Mouse (Mus musculus) liver, embryonic 15.5 days (tissue): ENCODE measurements around the gene Vsx1. TPM values are rescaled to one million over a fixed set of nuclear protein-coding genes. Genes with fewer than 3 reads are reported as not detected.

Source experiments
- ATAC-seq: fragments of 200-750 bp; cut with Nextera tagmentation; 2 replicates; pipeline ENCODE4 v1.8.0; 2017; ENCODE audit warnings: moderate number of reproducible peaks, mild to moderate bottlenecking, moderate library complexity; ENCODE audit not compliant: insufficient read depth
- H3K27ac ChIP-seq: fragments of 300-500 bp; sonication (generic); replicated peaks from 2 replicates; pipeline ENCODE4 v1.5.1; 2015; ENCODE audit warnings: mild to moderate bottlenecking, inconsistent platforms
- H3K27me3 ChIP-seq: fragments of 300-500 bp; sonication (generic); 2 replicates; pipeline ENCODE4 v1.6.1; 2015; ENCODE audit warnings: mild to moderate bottlenecking, inconsistent platforms
- H3K36me3 ChIP-seq: fragments of 300-500 bp; sonication (generic); replicated peaks from 2 replicates; pipeline ENCODE4 v1.6.1; 2015; ENCODE audit warnings: moderate library complexity, mild to moderate bottlenecking, inconsistent platforms
- H3K4me1 ChIP-seq: fragments of 300-500 bp; sonication (generic); replicated peaks from 2 replicates; pipeline ENCODE4 v1.6.1; 2015; ENCODE audit warnings: inconsistent platforms
- H3K4me2 ChIP-seq: fragments of 300-500 bp; sonication (generic); 2 replicates; pipeline ENCODE4 v1.6.1; 2015; ENCODE audit warnings: moderate library complexity, mild to moderate bottlenecking, inconsistent platforms
- H3K4me3 ChIP-seq: fragments of 300-500 bp; sonication (generic); replicated peaks from 2 replicates; pipeline ENCODE4 v1.5.1; 2015; ENCODE audit warnings: mild to moderate bottlenecking, inconsistent platforms
- H3K9ac ChIP-seq: fragments of 300-500 bp; sonication (generic); 2 replicates; pipeline ENCODE4 v1.6.1; 2015; ENCODE audit warnings: moderate library complexity, mild to moderate bottlenecking, inconsistent platforms
- H3K9me3 ChIP-seq: fragments of 300-500 bp; sonication (generic); replicated peaks from 2 replicates; pipeline ENCODE4 v1.6.1; 2016; ENCODE audit warnings: inconsistent platforms
- WGBS: fragments of 180-500 bp; shearing (Covaris S2); methylation state at CpG from one replicate; pipeline ENCODE4 v1.1.7; 2015; ENCODE audit warnings: mixed read lengths; ENCODE audit not compliant: insufficient replicate concordance; 5-methylcytosine and 5-hydroxymethylcytosine counted together
- polyA plus RNA-seq: library from polyadenylated mRNA; unstranded; fragments of >200 nt; fragmentation: Nextera tagmentation; extraction: Ambion mirVana; gene quantifications from 2 replicates; pipeline ENCODE4 v1.2.1, GENCODE M21; 2015

Vsx1 gene
- polyA plus RNA-seq, 1 experiment from 2014 or later: not detected

GRCm38 (mm10) chr2:150643726-150644415 is 45.3 kb downstream of the Vsx1 start:
- H3K4me2 ChIP-seq: no peak overlapping the region
- H3K9me3 ChIP-seq: no peaks in the 10 kb centered on the region
- H3K36me3 ChIP-seq: peaks cover 50% of the 10 kb centered on the region
- 74% methylated on average over 8 of the region's 8 CpGs for WGBS
- no peak overlapping the region for H3K9ac ChIP-seq
- ATAC-seq: peak; percentile 47; the same call in 1 of the 2 replicates
- no peak overlapping the region for H3K27ac ChIP-seq
- H3K4me1 ChIP-seq: peaks cover 57% of the 10 kb centered on the region
- no peak overlapping the region for H3K4me3 ChIP-seq
- no peaks in the 10 kb centered on the region for H3K27me3 ChIP-seq

- no peak overlapping the region for H3K4me3 ChIP-seq
- H3K9ac ChIP-seq: no peak overlapping the region
- no peaks in the 10 kb centered on the region for H3K9me3 ChIP-seq
- H3K27me3 ChIP-seq: no peaks in the 10 kb centered on the region
- H3K27ac ChIP-seq: no peak overlapping the region
- peaks cover 57% of the 10 kb centered on the region for H3K36me3 ChIP-seq
- peaks cover 59% of the 10 kb centered on the region for H3K4me1 ChIP-seq
- no peak overlapping the region for H3K4me2 ChIP-seq
- WGBS: 59% methylated on average over 1 of the region's 1 CpGs
- ATAC-seq: no peak
These were observed 46.0 kb downstream of the Vsx1 start for GRCm38 (mm10) chr2:150643166-150643565.

- peak overlapping the region; percentile 39; the same call in 1 of the 2 replicates for H3K27ac ChIP-seq
- H3K9me3 ChIP-seq: no peaks in the 10 kb centered on the region
- H3K4me1 ChIP-seq: peaks cover 36% of the 10 kb centered on the region
- no peaks in the 10 kb centered on the region for H3K27me3 ChIP-seq
- no peak overlapping the region for H3K9ac ChIP-seq
- peaks cover 91% of the 10 kb centered on the region for H3K36me3 ChIP-seq
- peak; percentile 76 for ATAC-seq
- H3K4me2 ChIP-seq: 0 out of 2 replicates have a peak overlapping the region, but pooled peaks have one; percentile 1
- H3K4me3 ChIP-seq: no peak overlapping the region
- WGBS: 30% methylated on average over 2 of the region's 2 CpGs
These were observed 50.8 kb downstream of the Vsx1 start for GRCm38 (mm10) chr2:150638370-150638733.

GRCm38 (mm10) chr2:150637702-150638369 is 51.3 kb downstream of the Vsx1 start:
- ATAC-seq: no peak
- Histone ChIP-seq H3K4me2 (0 out of 2 replicates have a peak overlapping the region, but pooled peaks have one; percentile 1), H3K4me3 (no peak overlapping the region), H3K9me3 (no peaks in the 10 kb centered on the region), H3K9ac (no peak overlapping the region), H3K36me3 (peaks cover 91% of the 10 kb centered on the region), H3K4me1 (peaks cover 34% of the 10 kb centered on the region), H3K27ac (0 out of 2 replicates have a peak overlapping the region, but pooled peaks have one; percentile 24), H3K27me3 (no peaks in the 10 kb centered on the region)
- 71% methylated on average over 6 of the region's 6 CpGs for WGBS

GRCm38 (mm10) chr2:150635877-150636446 is 53.2 kb downstream of the Vsx1 start:
- H3K27me3 ChIP-seq: no peaks in the 10 kb centered on the region
- ATAC-seq: peak; percentile 74
- peaks cover 88% of the 10 kb centered on the region for H3K36me3 ChIP-seq
- H3K27ac ChIP-seq: no peak overlapping the region
- peaks cover 34% of the 10 kb centered on the region for H3K4me1 ChIP-seq
- no peaks in the 10 kb centered on the region for H3K9me3 ChIP-seq
- H3K9ac ChIP-seq: no peak overlapping the region
- WGBS: 43% methylated on average over 3 of the region's 3 CpGs
- no peak overlapping the region for H3K4me2 ChIP-seq
- no peak overlapping the region for H3K4me3 ChIP-seq

Other genes starting within 250 kb of the Vsx1 start
- 0.55 and 0.71 TPM in 2 replicates for gene Zfp442, start 237.9 kb downstream of the Vsx1 start, polyA plus RNA-seq
- 0.06 and 0.08 TPM in 2 replicates for gene Zfp345, start 204.3 kb downstream of the Vsx1 start, polyA plus RNA-seq
- 8.0 and 9.3 TPM in 2 replicates for gene Cst7, start 118.9 kb downstream of the Vsx1 start, polyA plus RNA-seq
- gene Apmap, start 80.8 kb downstream of the Vsx1 start, polyA plus RNA-seq: 27.8 and 28.0 TPM in 2 replicates
- gene Acss1, start 20.9 kb downstream of the Vsx1 start, polyA plus RNA-seq: 45.3 and 50.8 TPM in 2 replicates
- 12.6 and 14.0 TPM in 2 replicates for gene Entpd6, start 59.7 kb upstream of the Vsx1 start, polyA plus RNA-seq
- 28.8 and 32.1 TPM in 2 replicates for gene Pygb, start 97.4 kb upstream of the Vsx1 start, polyA plus RNA-seq
- gene Abhd12, start 215.4 kb upstream of the Vsx1 start, polyA plus RNA-seq: 21.3 and 21.7 TPM in 2 replicates
- 29.1 and 31.7 TPM in 2 replicates for gene Gins1, start 216.0 kb upstream of the Vsx1 start, polyA plus RNA-seq